Mouse (Mus musculus) heart, adult 2 months (tissue): ENCODE measurements around the gene Gm973. TPM values are rescaled to one million over a fixed set of nuclear protein-coding genes. Genes with fewer than 3 reads are reported as not detected.

ENCODE experiments used
- DNase-seq, 2 experiments: peaks; one replicate each; pipeline ENCODE4 v3.0.0; 2021
- H3K27ac ChIP-seq: fragments of 200-600 bp; 2 replicates; pipeline ENCODE4 v1.8.1; 2022
- H3K27me3 ChIP-seq: fragments of 200-500 bp; 2 replicates; pipeline ENCODE4 v1.6.1; 2012; ENCODE audit warnings: mild to moderate bottlenecking, low read length, inconsistent platforms, mixed read lengths; ENCODE audit not compliant: control insufficient read depth, insufficient read depth
- H3K36me3 ChIP-seq: fragments of 200-500 bp; 2 replicates; pipeline ENCODE4 v1.6.1; 2012; ENCODE audit warnings: low read length, inconsistent platforms; ENCODE audit not compliant: control insufficient read depth, insufficient read depth
- H3K4me1 ChIP-seq: fragments of 200-500 bp; 2 replicates; pipeline ENCODE4 v1.6.1; 2011; ENCODE audit warnings: low read length; ENCODE audit not compliant: control insufficient read depth, insufficient read depth
- H3K4me3 ChIP-seq: fragments of 200-600 bp; 2 replicates; pipeline ENCODE4 v1.8.1; 2022
- H3K79me2 ChIP-seq: fragments of 200-500 bp; replicated peaks from 2 replicates; pipeline ENCODE4 v1.6.1; 2012; ENCODE audit warnings: mild to moderate bottlenecking, inconsistent platforms, low read length, moderate library complexity, mixed read lengths; ENCODE audit not compliant: control insufficient read depth, insufficient read depth
- H3K9ac ChIP-seq: fragments of 200-500 bp; 2 replicates; pipeline ENCODE4 v1.6.1; 2012; ENCODE audit warnings: low read depth, mild to moderate bottlenecking, control low read depth, inconsistent platforms, low read length, mixed read lengths
- CTCF ChIP-seq: fragments of 200-600 bp; IDR thresholded peaks from 2 replicates; pipeline ENCODE4 v1.8.1; 2022; ENCODE audit warnings: antibody characterized with exemption, mild to moderate bottlenecking, moderate library complexity
- EP300 ChIP-seq: fragments of 200-500 bp; IDR thresholded peaks from 2 replicates; pipeline ENCODE4 v1.6.1; 2011; ENCODE audit warnings: low read depth, low read length, control low read depth; ENCODE audit not compliant: insufficient read depth
- POLR2A ChIP-seq: fragments of 200-500 bp; IDR thresholded peaks from 2 replicates; pipeline ENCODE4 v1.6.1; 2011; ENCODE audit warnings: mild to moderate bottlenecking, low read depth, low read length, control low read depth; ENCODE audit not compliant: insufficient read depth
- WGBS: fragments of 180-500 bp; shearing (Covaris S2); methylation state at CpG from one replicate; pipeline ENCODE4 v1.1.7; 2018; 5-methylcytosine and 5-hydroxymethylcytosine counted together
- intact Hi-C: fragments of 180-260 bp; cut with DNase I; formaldehyde crosslinking; loops from one replicate; pipeline ENCODE4 v1.15.1; 2025
- polyA plus RNA-seq: library from polyadenylated mRNA; depleted of rRNA; stranded (reverse); fragments of >200 nt; gene quantifications from 2 replicates; pipeline ENCODE4 v1.2.3, GENCODE M21; 2012
- total RNA-seq, 2 experiments: library from RNA; stranded (reverse); gene quantifications; 2 replicates each; pipeline ENCODE4 v1.2.3; 2021

Gm973 gene
- total and polyA plus RNA-seq, 3 experiments, result 0.30 to 0.45 TPM; not detected in 1

GRCm38 (mm10) chr1:59565804-59566203 lies 49.7 kb downstream of the Gm973 start:
- H3K4me3 ChIP-seq, result no peak overlapping the region
- H3K9ac ChIP-seq, result no peak overlapping the region
- no peaks in the 10 kb centered on the region for H3K36me3 ChIP-seq
- H3K27me3 ChIP-seq, result no peaks in the 10 kb centered on the region
- 64% methylated on average over 5 of the region's 5 CpGs for WGBS
- intact Hi-C loops, result no loop called here
- no peak overlapping the region for H3K27ac ChIP-seq
- H3K79me2 ChIP-seq, result no peaks in the 10 kb centered on the region
- no peak for DNase-seq
- TF ChIP-seq CTCF (no peak), EP300 (no peak), POLR2A (no peak)
- no peaks in the 10 kb centered on the region for H3K4me1 ChIP-seq

GRCm38 (mm10) chr1:59566281-59566680 lies 50.2 kb downstream of the Gm973 start:
- 75% methylated on average over 7 of the region's 7 CpGs for WGBS
- no peaks in the 10 kb centered on the region for H3K27me3 ChIP-seq
- no peak overlapping the region for H3K9ac ChIP-seq
- H3K36me3 ChIP-seq, result no peaks in the 10 kb centered on the region
- no peaks in the 10 kb centered on the region for H3K4me1 ChIP-seq
- no peak overlapping the region for H3K4me3 ChIP-seq
- H3K79me2 ChIP-seq, result no peaks in the 10 kb centered on the region
- no peak for TF ChIP-seq CTCF
- no peak overlapping the region for H3K27ac ChIP-seq
- intact Hi-C loops, result no loop called here
- DNase-seq, result no peak

- Histone ChIP-seq H3K4me3 (no peak overlapping the region), H3K4me1 (no peaks in the 10 kb centered on the region), H3K79me2 (no peaks in the 10 kb centered on the region), H3K9ac (no peak overlapping the region), H3K36me3 (no peaks in the 10 kb centered on the region), H3K27me3 (no peaks in the 10 kb centered on the region), H3K27ac (no peak overlapping the region)
- TF ChIP-seq CTCF (no peak), POLR2A (no peak), EP300 (no peak)
- intact Hi-C loops, result no loop called here
- 61% methylated on average over 6 of the region's 6 CpGs for WGBS
- DNase-seq, result no peak
These were observed 50.9 kb downstream of the Gm973 start for GRCm38 (mm10) chr1:59566926-59567325.

- Histone ChIP-seq H3K79me2 (no peaks in the 10 kb centered on the region), H3K4me3 (no peak overlapping the region), H3K36me3 (no peaks in the 10 kb centered on the region), H3K9ac (no peak overlapping the region), H3K27me3 (no peaks in the 10 kb centered on the region), H3K4me1 (no peaks in the 10 kb centered on the region), H3K27ac (no peak overlapping the region)
- WGBS, result 81% methylated on average over 4 of the region's 4 CpGs
- TF ChIP-seq POLR2A (no peak), CTCF (no peak), EP300 (no peak)
- no peak for DNase-seq
- intact Hi-C loops, result no loop called here
These were observed 51.5 kb downstream of the Gm973 start for GRCm38 (mm10) chr1:59567521-59567920.

- TF ChIP-seq POLR2A (no peak), CTCF (no peak), EP300 (no peak)
- DNase-seq, result no peak
- 83% methylated on average over 1 of the region's 1 CpGs for WGBS
- intact Hi-C loops, result no loop called here
- H3K9ac ChIP-seq, result no peak overlapping the region
- H3K27ac ChIP-seq, result no peak overlapping the region
- H3K4me3 ChIP-seq, result no peak overlapping the region
- no peaks in the 10 kb centered on the region for H3K27me3 ChIP-seq
- H3K36me3 ChIP-seq, result no peaks in the 10 kb centered on the region
- H3K79me2 ChIP-seq, result no peaks in the 10 kb centered on the region
- no peaks in the 10 kb centered on the region for H3K4me1 ChIP-seq
These were observed 52.2 kb downstream of the Gm973 start for GRCm38 (mm10) chr1:59568283-59568682.

- no peak for DNase-seq
- Histone ChIP-seq H3K9ac (no peak overlapping the region), H3K4me1 (no peaks in the 10 kb centered on the region), H3K4me3 (no peak overlapping the region), H3K27me3 (no peaks in the 10 kb centered on the region), H3K79me2 (no peaks in the 10 kb centered on the region), H3K36me3 (no peaks in the 10 kb centered on the region), H3K27ac (no peak overlapping the region)
- WGBS, result 81% methylated on average over 5 of the region's 5 CpGs
- TF ChIP-seq EP300 (no peak), POLR2A (no peak), CTCF (no peak)
- intact Hi-C loops, result no loop called here
These were observed 53.2 kb downstream of the Gm973 start for GRCm38 (mm10) chr1:59569301-59569700.

GRCm38 (mm10) chr1:59570767-59571166 lies 54.7 kb downstream of the Gm973 start:
- no peak for DNase-seq
- Histone ChIP-seq H3K4me3 (no peak overlapping the region), H3K9ac (no peak overlapping the region), H3K27ac (no peak overlapping the region), H3K4me1 (no peaks in the 10 kb centered on the region), H3K27me3 (no peaks in the 10 kb centered on the region), H3K36me3 (no peaks in the 10 kb centered on the region), H3K79me2 (no peaks in the 10 kb centered on the region)
- 68% methylated on average over 4 of the region's 4 CpGs for whole genome bisulfite sequencing
- TF ChIP-seq POLR2A (no peak), CTCF (no peak)
- intact Hi-C loops, result no loop called here
